Mouse (Mus musculus): ENCODE data around the gene Krt15. TPM values are rescaled to one million over a fixed set of nuclear protein-coding genes. Genes with fewer than 3 reads are reported as not detected.

Gene Krt15
- polyA plus RNA-seq (2015; fragmentation: Nextera tagmentation; extraction: Ambion mirVana), result 3.9 and 4.1 TPM in 2 replicates

GRCm38 (mm10) chr11:100135731-100136130, at the start of gene Krt15:
Gene Krt15, minus strand, starts transcription at chr11:100135928.
- no peak for ATAC-seq (ENCODE audit: low FRiP score)
- Histone ChIP-seq H3K4me3 (replicated peaks) (no peak within 1 kb of the TSS), H3K9me3 (replicated peaks) (no peaks in the 10 kb centered on the region), H3K9ac (replicated peaks) (no peak within 1 kb of the TSS), H3K4me2 (no peak within 1 kb of the TSS), H3K4me1 (peaks cover 7% of the 10 kb centered on the region), H3K27ac (replicated peaks) (no peak within 1 kb of the TSS), H3K36me3 (no peaks in the 10 kb centered on the region), H3K27me3 (replicated peaks) (no peaks in the 10 kb centered on the region)
- 72% methylated on average over 7 of the region's 7 CpGs for WGBS

- Histone ChIP-seq H3K4me3 (replicated peaks) (no peak overlapping the region), H3K9ac (replicated peaks) (no peak overlapping the region), H3K9me3 (replicated peaks) (no peaks in the 10 kb centered on the region), H3K4me1 (no peaks in the 10 kb centered on the region), H3K27me3 (replicated peaks) (no peaks in the 10 kb centered on the region), H3K36me3 (no peaks in the 10 kb centered on the region), H3K4me2 (no peak overlapping the region), H3K27ac (replicated peaks) (no peak overlapping the region)
- WGBS, result 82% methylated on average over 7 of the region's 7 CpGs
- no peak for ATAC-seq (ENCODE audit: low FRiP score)
Measured at GRCm38 (mm10) chr11:100181725-100182124, 46.0 kb upstream of the Krt15 start.

DNA sequence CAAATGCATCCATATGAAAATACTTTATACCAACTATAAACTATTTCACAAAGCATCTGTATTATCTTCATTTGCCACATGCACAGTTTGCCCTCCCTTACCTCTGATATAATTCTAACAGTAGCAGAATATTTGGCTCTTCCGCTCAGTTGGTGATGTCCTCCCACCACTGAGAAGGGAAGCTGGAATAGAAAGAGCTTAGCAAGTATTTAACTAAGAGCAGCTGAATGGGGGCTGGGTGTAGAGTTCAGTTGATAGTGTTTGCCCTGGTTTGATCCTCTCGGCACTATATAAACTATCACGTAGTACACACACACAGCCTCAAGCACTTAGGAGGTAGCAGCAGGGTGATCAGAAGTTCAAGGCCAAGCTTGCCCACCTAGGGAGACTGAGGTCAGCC, 43.5 kb upstream of the Krt15 start:
- Histone ChIP-seq H3K36me3 (no peaks in the 10 kb centered on the region), H3K4me2 (no peak overlapping the region), H3K9me3 (replicated peaks) (no peaks in the 10 kb centered on the region), H3K27me3 (replicated peaks) (no peaks in the 10 kb centered on the region), H3K4me1 (no peaks in the 10 kb centered on the region), H3K9ac (replicated peaks) (no peak overlapping the region), H3K4me3 (replicated peaks) (no peak overlapping the region), H3K27ac (replicated peaks) (no peak overlapping the region)
- ATAC-seq (ENCODE audit: low FRiP score), result no peak
- WGBS, result 82% methylated on average over 3 of the region's 3 CpGs

DNA sequence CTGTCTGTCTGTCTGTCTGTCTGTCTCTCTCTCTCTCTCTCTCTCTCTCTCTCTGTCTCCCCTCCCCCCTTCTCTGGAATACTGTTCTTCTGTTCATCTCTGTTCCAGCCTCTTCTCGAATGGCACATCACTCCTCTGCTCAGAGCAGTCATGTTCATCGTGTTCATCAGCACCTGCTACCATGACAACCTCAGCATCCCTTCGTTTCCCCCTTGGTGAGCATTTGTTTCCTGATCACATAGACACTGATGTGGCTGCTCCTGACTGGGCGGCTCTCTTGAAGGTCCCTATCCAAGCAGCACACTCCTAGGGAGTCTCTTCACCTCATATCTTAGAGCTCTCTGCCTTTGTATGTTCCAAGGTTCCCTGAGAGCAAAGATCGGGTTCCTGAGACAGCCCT, 42.6 kb upstream of the Krt15 start:
- Histone ChIP-seq H3K9me3 (replicated peaks) (no peaks in the 10 kb centered on the region), H3K4me3 (replicated peaks) (no peak overlapping the region), H3K27me3 (replicated peaks) (no peaks in the 10 kb centered on the region), H3K36me3 (no peaks in the 10 kb centered on the region), H3K4me1 (no peaks in the 10 kb centered on the region), H3K4me2 (no peak overlapping the region), H3K9ac (replicated peaks) (no peak overlapping the region), H3K27ac (replicated peaks) (no peak overlapping the region)
- ATAC-seq (ENCODE audit: low FRiP score), result no peak
- 72% methylated on average over 5 of the region's 5 CpGs for WGBS

DNA sequence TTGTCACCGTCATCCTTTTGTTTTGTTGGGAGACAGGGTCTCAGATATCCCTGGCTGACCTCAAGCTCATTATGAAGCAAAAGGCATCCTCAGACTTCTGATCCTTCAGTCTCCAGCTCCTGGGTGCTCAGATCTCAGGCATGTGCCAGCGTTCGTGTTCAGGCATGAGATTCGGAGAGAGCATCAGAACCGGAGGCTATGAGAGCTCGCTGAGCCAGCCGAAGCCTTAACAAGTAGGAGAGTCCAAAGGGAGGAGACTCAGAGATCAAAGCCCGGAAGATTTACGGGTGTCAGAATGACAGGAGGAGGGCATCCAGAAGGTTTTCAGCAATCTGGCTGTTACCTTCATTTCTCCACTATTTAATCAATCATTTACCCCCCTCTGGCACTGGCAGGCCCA, 41.1 kb upstream of the Krt15 start:
- no peak overlapping the region for H3K4me3 ChIP-seq (replicated peaks)
- H3K4me2 ChIP-seq, result no peak overlapping the region
- no peak for ATAC-seq (ENCODE audit: low FRiP score)
- no peak overlapping the region for H3K27ac ChIP-seq (replicated peaks)
- no peaks in the 10 kb centered on the region for H3K9me3 ChIP-seq (replicated peaks)
- H3K27me3 ChIP-seq (replicated peaks), result no peaks in the 10 kb centered on the region
- H3K4me1 ChIP-seq, result no peaks in the 10 kb centered on the region
- no peak overlapping the region for H3K9ac ChIP-seq (replicated peaks)
- no peaks in the 10 kb centered on the region for H3K36me3 ChIP-seq
- WGBS, result 56% methylated on average over 9 of the region's 9 CpGs

- Histone ChIP-seq H3K9ac (replicated peaks) (no peak overlapping the region), H3K9me3 (replicated peaks) (no peaks in the 10 kb centered on the region), H3K4me2 (no peak overlapping the region), H3K27ac (replicated peaks) (no peak overlapping the region), H3K36me3 (no peaks in the 10 kb centered on the region), H3K4me3 (replicated peaks) (no peak overlapping the region), H3K4me1 (peaks cover 3% of the 10 kb centered on the region; the same call in 1 of the 2 replicates), H3K27me3 (replicated peaks) (no peaks in the 10 kb centered on the region)
- no peak for ATAC-seq (ENCODE audit: low FRiP score)
- WGBS, result 34% methylated on average over 14 of the region's 14 CpGs
Measured at GRCm38 (mm10) chr11:100168765-100169762, 33.3 kb upstream of the Krt15 start.

- Histone ChIP-seq H3K9me3 (replicated peaks) (no peaks in the 10 kb centered on the region), H3K27me3 (replicated peaks) (no peaks in the 10 kb centered on the region), H3K4me2 (no peak overlapping the region), H3K4me3 (replicated peaks) (no peak overlapping the region), H3K9ac (replicated peaks) (no peak overlapping the region), H3K4me1 (peaks cover 3% of the 10 kb centered on the region; the same call in 1 of the 2 replicates), H3K27ac (replicated peaks) (no peak overlapping the region), H3K36me3 (no peaks in the 10 kb centered on the region)
- ATAC-seq (ENCODE audit: low FRiP score), result no peak
- 87% methylated on average over 8 of the region's 8 CpGs for WGBS
Measured at GRCm38 (mm10) chr11:100168071-100168470, 32.3 kb upstream of the Krt15 start.

DNA sequence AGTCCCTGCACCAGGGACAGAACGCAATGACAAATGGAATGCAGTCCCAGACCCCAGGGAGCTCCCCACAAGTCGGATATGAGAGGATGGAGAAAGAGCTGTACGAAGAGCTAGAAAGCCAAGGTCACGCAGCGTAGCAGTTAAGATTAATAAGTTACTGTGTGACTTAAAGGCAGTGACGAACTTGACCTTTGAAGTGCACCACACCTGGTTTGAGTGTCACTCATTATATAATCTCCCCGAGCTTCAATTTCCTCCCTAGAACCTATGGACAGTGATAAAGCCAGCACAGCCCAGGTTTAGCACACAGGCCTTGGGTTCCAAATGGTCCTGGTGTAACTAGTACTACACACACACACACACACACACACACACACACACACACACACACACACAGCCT, 28.7 kb upstream of the Krt15 start:
- ATAC-seq (ENCODE audit: low FRiP score), result no peak
- H3K9ac ChIP-seq (replicated peaks), result no peak overlapping the region
- no peak overlapping the region for H3K4me3 ChIP-seq (replicated peaks)
- no peaks in the 10 kb centered on the region for H3K9me3 ChIP-seq (replicated peaks)
- H3K36me3 ChIP-seq, result no peaks in the 10 kb centered on the region
- WGBS, result 67% methylated on average over 7 of the region's 7 CpGs
- H3K4me2 ChIP-seq, result no peak overlapping the region
- H3K27me3 ChIP-seq (replicated peaks), result no peaks in the 10 kb centered on the region
- no peak overlapping the region for H3K27ac ChIP-seq (replicated peaks)
- H3K4me1 ChIP-seq, result peaks cover 3% of the 10 kb centered on the region; the same call in 1 of the 2 replicates

- Histone ChIP-seq H3K4me1 (no peaks in the 10 kb centered on the region), H3K9ac (replicated peaks) (no peak overlapping the region), H3K27me3 (replicated peaks) (no peaks in the 10 kb centered on the region), H3K9me3 (replicated peaks) (no peaks in the 10 kb centered on the region), H3K36me3 (no peaks in the 10 kb centered on the region), H3K27ac (replicated peaks) (no peak overlapping the region), H3K4me2 (no peak overlapping the region), H3K4me3 (replicated peaks) (no peak overlapping the region)
- WGBS, result 58% methylated on average over 6 of the region's 6 CpGs
- ATAC-seq (ENCODE audit: low FRiP score), result no peak
Measured at GRCm38 (mm10) chr11:100157908-100158477, 22.3 kb upstream of the Krt15 start.

GRCm38 (mm10) chr11:100157331-100157730, 21.6 kb upstream of the Krt15 start:
- H3K4me2 ChIP-seq, result no peak overlapping the region
- H3K9ac ChIP-seq (replicated peaks), result no peak overlapping the region
- H3K9me3 ChIP-seq (replicated peaks), result no peaks in the 10 kb centered on the region
- H3K36me3 ChIP-seq, result no peaks in the 10 kb centered on the region
- no peak overlapping the region for H3K27ac ChIP-seq (replicated peaks)
- no peaks in the 10 kb centered on the region for H3K27me3 ChIP-seq (replicated peaks)
- no peaks in the 10 kb centered on the region for H3K4me1 ChIP-seq
- no peak for ATAC-seq (ENCODE audit: low FRiP score)
- no peak overlapping the region for H3K4me3 ChIP-seq (replicated peaks)
- WGBS, result 81% methylated on average over 3 of the region's 3 CpGs

DNA sequence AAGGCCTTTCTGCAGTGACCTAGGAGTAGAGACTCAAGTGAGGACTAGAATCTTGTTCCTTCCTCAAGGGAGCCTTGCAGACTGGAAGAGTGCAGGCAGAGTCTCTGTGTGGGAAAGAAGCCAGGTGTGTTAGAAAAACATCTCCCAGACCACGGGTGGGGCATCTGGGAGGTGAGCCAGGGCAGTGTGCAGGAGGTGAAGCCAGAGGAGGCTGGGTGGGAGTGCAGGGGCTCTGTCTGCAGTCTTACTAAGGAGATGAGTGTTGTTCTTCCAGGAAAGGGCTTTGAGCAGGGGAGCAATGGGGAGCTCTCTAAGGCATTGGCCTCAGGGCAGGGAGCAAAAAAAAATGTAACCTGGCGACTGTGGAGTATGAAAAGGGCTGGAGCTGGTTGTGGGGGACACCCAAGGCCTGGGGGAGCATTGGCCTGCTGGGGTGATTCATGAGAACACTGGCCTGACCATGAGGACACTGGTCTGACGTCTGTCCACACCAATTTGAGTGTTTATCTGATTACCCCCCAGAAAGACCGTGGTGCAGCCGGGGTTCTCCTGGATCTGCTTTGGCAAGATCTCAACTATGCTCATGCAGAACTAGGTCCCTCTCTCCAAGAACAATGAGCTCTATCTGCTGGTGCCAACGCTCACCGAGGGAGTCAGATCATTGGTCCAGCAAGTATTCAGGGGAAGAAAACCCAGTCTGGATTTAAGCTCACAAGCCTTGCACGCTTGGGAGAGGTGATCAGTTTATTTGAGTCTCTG, 19.9 kb upstream of the Krt15 start:
- no peak overlapping the region for H3K9ac ChIP-seq (replicated peaks)
- H3K9me3 ChIP-seq (replicated peaks), result no peaks in the 10 kb centered on the region
- no peaks in the 10 kb centered on the region for H3K4me1 ChIP-seq
- no peak overlapping the region for H3K27ac ChIP-seq (replicated peaks)
- no peaks in the 10 kb centered on the region for H3K36me3 ChIP-seq
- no peak for ATAC-seq (ENCODE audit: low FRiP score)
- H3K4me3 ChIP-seq (replicated peaks), result no peak overlapping the region
- WGBS, result 76% methylated on average over 8 of the region's 8 CpGs
- H3K27me3 ChIP-seq (replicated peaks), result no peaks in the 10 kb centered on the region
- no peak overlapping the region for H3K4me2 ChIP-seq

All from neural tube, embryonic 15.5 days (tissue).